In genomic region chr4:32041741-32042452, GRCm38 (mm10) we compare ENCODE assay signal across 8 mouse cellular contexts.
DNase-seq lines count a peak whose midpoint lies in the region; ATAC-seq and TF ChIP-seq lines count a peak whose summit lies in the region.

No protein-coding gene starts in this region.

- no peak overlapping the region for H3K27ac ChIP-seq in lung, postnatal 0 days (ENCODE audit: low read length)

- no peaks in the 10 kb centered on the region for H3K4me1 ChIP-seq in lung, postnatal 0 days (ENCODE audit: insufficient read depth, low read depth, low read length)

- no peak for TF ChIP-seq EP300 in lung, postnatal 0 days (IDR thresholded peaks at IDR 0.05)

- H3K27me3 ChIP-seq in lung, postnatal 0 days (replicated peaks; ENCODE audit: insufficient read depth, low read length), result no peaks in the 10 kb centered on the region

- peak; percentile 9 for DNase-seq in adrenal gland, postnatal 14 days
- DNase-seq in adrenal gland, adult 8-10 months, result no peak
- DNase-seq in lung, postnatal 0 days (ENCODE audit: low spot score), result no peak
- DNase-seq in lung, postnatal 25 days (ENCODE audit: low spot score), result no peak
- peak; percentile 73 to 81 for DNase-seq in kidney, postnatal 4 days
- peak; percentile 42 for DNase-seq in retina, postnatal 1 day
- no peak for DNase-seq in frontal cortex, adult 2 months (ENCODE audit: extremely low spot score in 1 of 2, low spot score in 1 of 2)
- no peak for DNase-seq in ovary, postnatal 14 days (ENCODE audit: low spot score)

- ATAC-seq in lung, postnatal 0 days, result peak; percentile 12; the same call in 1 of the 2 replicates

- 54% methylated on average over 15 of the region's 15 CpGs for WGBS in lung, postnatal 0 days

- H3K4me2 ChIP-seq in lung, postnatal 0 days (replicated peaks; ENCODE audit: low read depth, low read length), result no peak overlapping the region

- H3K4me3 ChIP-seq in lung, postnatal 0 days (ENCODE audit: low read depth, low read length), result no peak overlapping the region

- no peaks in the 10 kb centered on the region for H3K9me3 ChIP-seq in lung, postnatal 0 days (ENCODE audit: low read length)

- H3K36me3 ChIP-seq in lung, postnatal 0 days (ENCODE audit: insufficient read depth, low read length), result no peaks in the 10 kb centered on the region

- no peak overlapping the region for H3K9ac ChIP-seq in lung, postnatal 0 days (replicated peaks; ENCODE audit: low read depth)

- TF ChIP-seq CTCF in lung, postnatal 0 days (IDR thresholded peaks at IDR 0.05), result peak; percentile 42

Comparison
In these comparisons a context has a peak if more than half of its experiments do, and no peak if none do; other contexts are left out.
1. DNase-seq: peak in adrenal gland, postnatal 14 days (single experiment), kidney, postnatal 4 days (2 of 2) and retina, postnatal 1 day (single experiment); none in adrenal gland, adult 8-10 months (single experiment), lung, postnatal 0 days (single experiment), lung, postnatal 25 days (single experiment), frontal cortex, adult 2 months (0 of 2) and ovary, postnatal 14 days (single experiment).